15 mouse cellular contexts compared by ENCODE assay signal in the genomic region with DNA sequence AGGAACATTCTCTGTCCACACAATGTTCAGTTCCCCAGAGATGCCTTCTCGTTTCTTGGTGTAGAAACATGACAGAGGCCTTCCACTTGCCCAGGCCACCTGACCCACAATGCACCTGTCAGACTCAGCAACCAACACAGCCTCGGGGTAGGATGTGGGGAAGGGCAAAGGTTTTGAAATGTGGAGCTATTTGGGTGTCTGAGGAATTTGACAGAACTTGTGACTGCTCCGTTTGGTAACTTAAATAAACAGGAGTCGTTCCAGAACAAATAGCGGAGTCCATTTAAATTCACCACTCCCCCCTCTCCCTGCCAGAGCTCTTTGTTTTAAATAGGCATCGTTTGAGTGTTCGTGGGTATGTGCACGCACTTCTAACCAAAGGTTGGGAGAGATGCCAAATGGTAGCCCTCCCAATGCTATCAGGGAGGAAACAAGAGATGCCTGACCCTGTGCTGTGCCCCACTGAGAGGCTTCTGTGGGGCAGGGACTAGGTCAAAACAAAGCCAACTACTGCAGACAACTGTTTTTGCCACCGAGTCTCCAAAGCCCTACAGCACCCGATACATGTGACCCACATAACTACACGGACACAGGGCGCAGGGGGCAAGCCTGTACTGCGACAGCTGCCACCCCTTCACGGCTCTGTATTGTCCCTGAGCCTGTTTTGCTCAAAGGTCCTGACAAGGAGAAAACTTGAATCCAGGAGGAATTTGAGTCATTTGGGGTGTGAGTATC. TPM values are rescaled to one million over a fixed set of nuclear protein-coding genes. Genes with fewer than 3 reads are reported as not detected.
DNase-seq lines count a peak whose midpoint lies in the region; ATAC-seq and TF ChIP-seq lines count a peak whose summit lies in the region.
"Had no signal": no experiment of that assay in that cellular context is flagged by ENCODE, and none has a peak within 500 bp of the region (broad histone marks: within the 10 kb centered on the region; RNA-seq: fewer than 3 reads in every experiment).

No protein-coding gene starts in this region.

- peak; percentile 53; the same call in 1 of the 2 replicates for ATAC-seq in heart, embryonic 15.5 days (replicated peaks; ENCODE audit: insufficient number of reproducible peaks, insufficient read depth, low FRiP score, low read depth)
- no peak for ATAC-seq in heart, embryonic 11.5 days (replicated peaks; ENCODE audit: insufficient number of reproducible peaks, low FRiP score, low TSS enrichment)
- 0 out of 2 replicates have a peak, but pooled peaks have one; percentile 46 for ATAC-seq in embryonic facial prominence, embryonic 11.5 days (replicated peaks; ENCODE audit: insufficient number of reproducible peaks, low FRiP score, low TSS enrichment, low read depth)
- ATAC-seq in megakaryocyte progenitor cell, adult 5-6 weeks (replicated peaks; ENCODE audit: poor library complexity), result no peak
- ATAC-seq: CD4-positive, CD25-positive, alpha-beta regulatory T cell, adult 4 months had no signal

- H3K4me1 ChIP-seq in heart, embryonic 15.5 days (replicated peaks), result peaks cover 24% of the 10 kb centered on the region
- peaks cover 9% of the 10 kb centered on the region; the same call in 1 of the 2 replicates for H3K4me1 ChIP-seq in heart, embryonic 11.5 days (ENCODE audit: control insufficient read depth, insufficient read depth, low read length)
- H3K4me1 ChIP-seq in embryonic facial prominence, embryonic 11.5 days (ENCODE audit: control insufficient read depth, insufficient read depth, low read length), result peaks cover 2% of the 10 kb centered on the region; the same call in 1 of the 2 replicates
- peaks cover 26% of the 10 kb centered on the region; the same call in 1 of the 2 replicates for H3K4me1 ChIP-seq in midbrain, embryonic 10.5 days

- no peaks in the 10 kb centered on the region for H3K9me3 ChIP-seq in heart, embryonic 15.5 days (replicated peaks)
- no peaks in the 10 kb centered on the region for H3K9me3 ChIP-seq in heart, embryonic 11.5 days (replicated peaks; ENCODE audit: control insufficient read depth, low read length)
- no peaks in the 10 kb centered on the region for H3K9me3 ChIP-seq in embryonic facial prominence, embryonic 11.5 days (replicated peaks; ENCODE audit: control insufficient read depth, low read length)
- no peaks in the 10 kb centered on the region for H3K9me3 ChIP-seq in midbrain, embryonic 10.5 days (replicated peaks)
- H3K9me3 ChIP-seq: embryonic facial prominence, embryonic 13.5 days had no signal

- H3K27me3 ChIP-seq in heart, embryonic 15.5 days, result no peaks in the 10 kb centered on the region
- no peaks in the 10 kb centered on the region for H3K27me3 ChIP-seq in heart, embryonic 11.5 days (ENCODE audit: control insufficient read depth, insufficient read depth, low read length)
- no peaks in the 10 kb centered on the region for H3K27me3 ChIP-seq in C2C12 (ENCODE audit: control insufficient read depth, insufficient read depth, insufficient read length)
- H3K27me3 ChIP-seq in embryonic facial prominence, embryonic 11.5 days (ENCODE audit: control insufficient read depth, insufficient read depth, low read length), result no peaks in the 10 kb centered on the region
- no peaks in the 10 kb centered on the region for H3K27me3 ChIP-seq in midbrain, embryonic 10.5 days (ENCODE audit: low read depth, poor library complexity, severe bottlenecking)
- H3K27me3 ChIP-seq: embryonic facial prominence, embryonic 13.5 days had no signal

- no peaks in the 10 kb centered on the region for H3K79me3 ChIP-seq in C2C12 (ENCODE audit: low read depth)

- no peak for TF ChIP-seq CTCF in C2C12 (IDR thresholded peaks at IDR 0.05; ENCODE audit: control insufficient read depth, insufficient read depth, insufficient read length)

- H3K27ac ChIP-seq in heart, embryonic 15.5 days, result peak overlapping the region; percentile 53
- no peak overlapping the region for H3K27ac ChIP-seq in heart, embryonic 11.5 days (ENCODE audit: low read depth, low read length)
- H3K27ac ChIP-seq in embryonic facial prominence, embryonic 11.5 days (replicated peaks; ENCODE audit: low read depth, low read length), result no peak overlapping the region
- no peak overlapping the region for H3K27ac ChIP-seq in midbrain, embryonic 10.5 days (replicated peaks)
- H3K27ac ChIP-seq: embryonic facial prominence, embryonic 13.5 days; heart, adult 2 months had no signal

- DNase-seq in embryonic facial prominence, embryonic 11.5 days (ENCODE audit: low spot score), result no peak
- DNase-seq in kidney, postnatal 10 days, result peak; percentile 56
- no peak for DNase-seq in left cerebral cortex, adult 9 months (ENCODE audit: low spot score in 2 of 2)
- DNase-seq in midbrain, embryonic 10.5 days (ENCODE audit: low spot score), result no peak
- DNase-seq: adrenal gland, postnatal 36 days; cerebellum, adult 18-20 months; heart, adult 2 months; layer of hippocampus, adult 9-11 months; thymus, postnatal 36 days had no signal

- no peak overlapping the region for H3K4me3 ChIP-seq in heart, embryonic 15.5 days
- no peak overlapping the region for H3K4me3 ChIP-seq in heart, embryonic 11.5 days (ENCODE audit: low read depth, low read length)
- H3K4me3 ChIP-seq in C2C12 (ENCODE audit: insufficient read depth, poor library complexity, severe bottlenecking), result no peak overlapping the region
- H3K4me3 ChIP-seq in embryonic facial prominence, embryonic 11.5 days (ENCODE audit: low read depth, low read length), result no peak overlapping the region
- no peak overlapping the region for H3K4me3 ChIP-seq in midbrain, embryonic 10.5 days
- H3K4me3 ChIP-seq: embryonic facial prominence, embryonic 13.5 days; heart, adult 2 months had no signal

- WGBS in heart, embryonic 15.5 days, result 31% methylated on average over 14 of the region's 14 CpGs
- WGBS in heart, embryonic 11.5 days (ENCODE audit: insufficient replicate concordance), result 54% methylated on average over 14 of the region's 14 CpGs
- WGBS in embryonic facial prominence, embryonic 11.5 days, result 54% methylated on average over 14 of the region's 14 CpGs
- WGBS in midbrain, embryonic 10.5 days, result 71% methylated on average over 14 of the region's 14 CpGs

- H3K9ac ChIP-seq in heart, embryonic 15.5 days, result no peak overlapping the region
- H3K9ac ChIP-seq in heart, embryonic 11.5 days (ENCODE audit: low read depth, low read length), result no peak overlapping the region
- H3K9ac ChIP-seq in embryonic facial prominence, embryonic 11.5 days (replicated peaks; ENCODE audit: low read length), result no peak overlapping the region
- H3K9ac ChIP-seq: embryonic facial prominence, embryonic 13.5 days had no signal

- no peak overlapping the region for H3ac ChIP-seq in C2C12 (ENCODE audit: control insufficient read depth, insufficient read length, low read depth)

- no peaks in the 10 kb centered on the region for H3K79me2 ChIP-seq in C2C12 (ENCODE audit: control insufficient read depth, insufficient read depth)

- 0 out of 2 replicates have a peak overlapping the region, but pooled peaks have one; percentile 30 for H3K4me2 ChIP-seq in heart, embryonic 15.5 days
- no peak overlapping the region for H3K4me2 ChIP-seq in heart, embryonic 11.5 days
- H3K4me2 ChIP-seq in embryonic facial prominence, embryonic 11.5 days (ENCODE audit: low read depth, low read length), result no peak overlapping the region
- H3K4me2 ChIP-seq: embryonic facial prominence, embryonic 13.5 days had no signal

- no peaks in the 10 kb centered on the region for H3K36me3 ChIP-seq in heart, embryonic 15.5 days
- H3K36me3 ChIP-seq in heart, embryonic 11.5 days (ENCODE audit: control insufficient read depth, insufficient read depth, low read length), result no peaks in the 10 kb centered on the region
- H3K36me3 ChIP-seq in C2C12 (ENCODE audit: control insufficient read depth, insufficient read depth), result no peaks in the 10 kb centered on the region
- no peaks in the 10 kb centered on the region for H3K36me3 ChIP-seq in embryonic facial prominence, embryonic 11.5 days (replicated peaks; ENCODE audit: control insufficient read depth, insufficient read depth, low read depth, low read length)
- H3K36me3 ChIP-seq in midbrain, embryonic 10.5 days, result no peaks in the 10 kb centered on the region
- H3K36me3 ChIP-seq: embryonic facial prominence, embryonic 13.5 days had no signal

TF ChIP-seq in C2C12, 6 proteins besides CTCF, POLR2A, EP300 and RAD21:
- peak; percentile 50 for TF ChIP-seq MYOD1 (IDR thresholded peaks at IDR 0.05; ENCODE audit: control insufficient read depth, insufficient read length, low read depth)
- TF ChIP-seq MYOG (IDR thresholded peaks at IDR 0.05; ENCODE audit: control insufficient read depth, extremely low read depth, insufficient read length), result no peak
TF ChIP-seq in C2C12: peak in this region for 1.

RNA-seq across cellular contexts. Expression of gene Cd180, which starts 23.7 kb away (rescaled TPM):
- polyA plus RNA-seq in heart, embryonic 15.5 days (2015; fragmentation: Nextera tagmentation; extraction: Ambion mirVana), result 0.24 and 0.53 TPM in 2 replicates
- 0.39 and 0.49 TPM in 2 replicates for polyA plus RNA-seq in heart, embryonic 11.5 days (2014; fragmentation: Nextera tagmentation; extraction: Ambion mirVana)
- 0.28 TPM for polyA plus RNA-seq in C2C12 (2012; fragmentation: generic; extraction: Trizol)
- 0.25 and 0.38 TPM in 2 replicates for polyA plus RNA-seq in embryonic facial prominence, embryonic 11.5 days (2014; fragmentation: Nextera tagmentation; extraction: Ambion mirVana)
- 47.1 and 51.5 TPM in 2 replicates for total RNA-seq in megakaryocyte progenitor cell, adult 5-6 weeks (2015)
- 11.2 and 14.5 TPM in 2 replicates for total RNA-seq in megakaryocyte progenitor cell, adult 5-6 weeks (2017)
- 0.45 and 0.51 TPM in 2 replicates for polyA plus RNA-seq in midbrain, embryonic 10.5 days (2016; fragmentation: Nextera tagmentation; extraction: Ambion mirVana)

Comparison
In these comparisons a context has a peak if more than half of its experiments do, and no peak if none do; other contexts are left out.
1. ATAC-seq: peak in heart, embryonic 15.5 days (single experiment) and embryonic facial prominence, embryonic 11.5 days (single experiment); none in heart, embryonic 11.5 days (single experiment) and megakaryocyte progenitor cell, adult 5-6 weeks (single experiment).